Comparison of ENCODE assay signal across 13 mouse cellular contexts in the genomic region with DNA sequence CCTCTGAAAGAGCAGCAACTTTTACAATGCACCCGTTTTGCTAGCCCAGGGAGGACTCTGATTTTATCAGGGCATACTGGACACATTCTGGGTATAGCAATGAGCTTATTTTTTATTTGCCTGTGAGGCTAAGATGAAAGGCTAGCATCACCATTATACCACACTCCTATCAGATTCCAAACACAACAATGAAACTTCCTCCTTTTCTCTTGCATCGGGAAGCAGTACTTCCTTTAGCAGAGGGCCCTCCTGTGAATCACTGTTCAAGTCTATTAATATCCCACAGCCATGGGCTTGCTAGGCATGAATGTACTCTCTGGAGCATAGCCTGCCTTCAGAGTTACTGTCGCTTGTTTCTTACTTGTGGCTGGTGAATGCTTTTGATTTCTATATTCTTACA. TPM values are rescaled to one million over a fixed set of nuclear protein-coding genes. Genes with fewer than 3 reads are reported as not detected.
DNase-seq lines count a peak whose midpoint lies in the region; ATAC-seq and TF ChIP-seq lines count a peak whose summit lies in the region.
"Had no signal": no experiment of that assay in that cellular context is flagged by ENCODE, and none has a peak within 500 bp of the region (broad histone marks: within the 10 kb centered on the region; RNA-seq: fewer than 3 reads in every experiment).

No protein-coding gene starts in this region.

- no peaks in the 10 kb centered on the region for H3K4me1 ChIP-seq in liver, embryonic 16.5 days (ENCODE audit: control insufficient read depth, low read depth, low read length)
- no peaks in the 10 kb centered on the region for H3K4me1 ChIP-seq in liver, embryonic 12.5 days
- 0 out of 2 replicates have a peak, but pooled peaks cover 3% of the 10 kb centered on the region for H3K4me1 ChIP-seq in heart, embryonic 11.5 days (ENCODE audit: control insufficient read depth, insufficient read depth, low read length)
- H3K4me1 ChIP-seq: stomach, embryonic 15.5 days had no signal

- no peaks in the 10 kb centered on the region for H3K36me3 ChIP-seq in liver, embryonic 16.5 days (ENCODE audit: control insufficient read depth, insufficient read depth)
- no peaks in the 10 kb centered on the region for H3K36me3 ChIP-seq in liver, embryonic 12.5 days
- no peaks in the 10 kb centered on the region for H3K36me3 ChIP-seq in heart, embryonic 11.5 days (ENCODE audit: control insufficient read depth, insufficient read depth, low read length)
- no peaks in the 10 kb centered on the region for H3K36me3 ChIP-seq in macrophage (ENCODE audit: inconsistent target)
- H3K36me3 ChIP-seq: stomach, embryonic 15.5 days had no signal

- peak overlapping the region; percentile 75 for H3K27ac ChIP-seq in gastrocnemius, adult 2 months
- no peak overlapping the region for H3K27ac ChIP-seq in liver, embryonic 16.5 days (ENCODE audit: low read length)
- no peak overlapping the region for H3K27ac ChIP-seq in liver, embryonic 12.5 days
- H3K27ac ChIP-seq in heart, embryonic 11.5 days (ENCODE audit: low read depth, low read length): peak overlapping the region; percentile 66
- peak overlapping the region; percentile 93 for H3K27ac ChIP-seq in macrophage
- H3K27ac ChIP-seq: hindbrain, postnatal 0 days; stomach, embryonic 15.5 days had no signal

- no peak overlapping the region for H3K9ac ChIP-seq in liver, embryonic 16.5 days (ENCODE audit: low read depth, low read length)
- H3K9ac ChIP-seq in liver, embryonic 12.5 days: no peak overlapping the region
- H3K9ac ChIP-seq in heart, embryonic 11.5 days (ENCODE audit: low read depth, low read length): no peak overlapping the region
- H3K9ac ChIP-seq: forebrain, postnatal 0 days; stomach, embryonic 15.5 days had no signal

- H3K9me3 ChIP-seq in liver, embryonic 16.5 days (replicated peaks; ENCODE audit: control insufficient read depth, low read length): no peaks in the 10 kb centered on the region
- no peaks in the 10 kb centered on the region for H3K9me3 ChIP-seq in liver, embryonic 12.5 days (replicated peaks)
- no peaks in the 10 kb centered on the region for H3K9me3 ChIP-seq in heart, embryonic 11.5 days (replicated peaks; ENCODE audit: control insufficient read depth, low read length)
- H3K9me3 ChIP-seq: stomach, embryonic 15.5 days had no signal

- TF ChIP-seq CTCF in gastrocnemius, adult 2 months (IDR thresholded peaks at IDR 0.05): no peak

- no peaks in the 10 kb centered on the region for H3K79me2 ChIP-seq in macrophage (ENCODE audit: inconsistent target)

- intact Hi-C loops in gastrocnemius, adult 2 months (cut with DNase I): no loop called here

- 0 out of 2 replicates have a peak, but pooled peaks have one; percentile 24 for ATAC-seq in liver, embryonic 16.5 days (ENCODE audit: low read depth)
- ATAC-seq in liver, embryonic 12.5 days: no peak
- ATAC-seq in heart, embryonic 11.5 days (replicated peaks; ENCODE audit: insufficient number of reproducible peaks, low FRiP score, low TSS enrichment): no peak
- ATAC-seq: forebrain, postnatal 0 days; hindbrain, postnatal 0 days had no signal

- no peaks in the 10 kb centered on the region for H3K27me3 ChIP-seq in liver, embryonic 16.5 days (ENCODE audit: control insufficient read depth, insufficient read depth, low read depth, low read length)
- H3K27me3 ChIP-seq in liver, embryonic 12.5 days (replicated peaks): peaks cover 18% of the 10 kb centered on the region
- H3K27me3 ChIP-seq in heart, embryonic 11.5 days (ENCODE audit: control insufficient read depth, insufficient read depth, low read length): no peaks in the 10 kb centered on the region; the same call in 1 of the 2 replicates
- H3K27me3 ChIP-seq: stomach, embryonic 15.5 days had no signal

- DNase-seq in gastrocnemius, adult 2 months: no peak
- DNase-seq in gastrocnemius, postnatal 25 days: no peak
- no peak for DNase-seq in layer of hippocampus, adult 8-10 months (ENCODE audit: low spot score in 2 of 2)
- DNase-seq in Muller cell, postnatal 12 days (ENCODE audit: inconsistent ontology term): no peak
- DNase-seq: forebrain, postnatal 0 days; midbrain, embryonic 14.5 days had no signal

- H3K4me3 ChIP-seq in gastrocnemius, adult 2 months: no peak overlapping the region
- no peak overlapping the region for H3K4me3 ChIP-seq in liver, embryonic 16.5 days (ENCODE audit: low read depth, low read length)
- H3K4me3 ChIP-seq in liver, embryonic 12.5 days: no peak overlapping the region
- no peak overlapping the region for H3K4me3 ChIP-seq in heart, embryonic 11.5 days (ENCODE audit: low read depth, low read length)
- no peak overlapping the region for H3K4me3 ChIP-seq in macrophage (ENCODE audit: inconsistent target)
- H3K4me3 ChIP-seq: stomach, embryonic 15.5 days had no signal

- 7% methylated on average over 3 of the region's 3 CpGs for WGBS in liver, embryonic 16.5 days (ENCODE audit: insufficient replicate concordance)
- 8% methylated on average over 3 of the region's 3 CpGs for WGBS in liver, embryonic 12.5 days (ENCODE audit: insufficient replicate concordance)
- WGBS in heart, embryonic 11.5 days (ENCODE audit: insufficient replicate concordance): 30% methylated on average over 3 of the region's 3 CpGs
- 8% methylated on average over 3 of the region's 3 CpGs for WGBS in macrophage (ENCODE audit: missing documents)

- no peak overlapping the region for H3K4me2 ChIP-seq in liver, embryonic 16.5 days (ENCODE audit: low read depth, low read length)
- no peak overlapping the region for H3K4me2 ChIP-seq in liver, embryonic 12.5 days
- no peak overlapping the region for H3K4me2 ChIP-seq in heart, embryonic 11.5 days
- H3K4me2 ChIP-seq: stomach, embryonic 15.5 days had no signal

RNA-seq across cellular contexts. Expression of gene Mpz, which starts 20.6 kb away (rescaled TPM):
- 10 to 100 TPM; 24.7 to 27.7 TPM for total RNA-seq in gastrocnemius, adult 2 months (2021)
- 100 to 1,000 TPM in 1 of 2 experiments, 10 to 100 TPM in 1; 99.1 to 120 TPM for total RNA-seq in gastrocnemius, postnatal 25 days (2021)
- polyA plus RNA-seq in liver, embryonic 16.5 days (2015; fragmentation: Nextera tagmentation; extraction: Ambion mirVana): 0.04 TPM in 1 of 2 replicates, not detected in the other
- polyA plus RNA-seq in liver, embryonic 12.5 days (2016; fragmentation: Nextera tagmentation; extraction: Ambion mirVana): 0.10 and 0.18 TPM in 2 replicates
- polyA plus RNA-seq in heart, embryonic 11.5 days (2014; fragmentation: Nextera tagmentation; extraction: Ambion mirVana): 0.30 TPM in 1 of 2 replicates, not detected in the other
- not detected for total RNA-seq in macrophage (2018; cell fraction: chromatin; rRNA removed)
- under 1 TPM in 18 of 26 experiments, not detected in 8; 0.03 to 0.34 (median 0.10) TPM for total RNA-seq in macrophage (2018; cell fraction: cytosol; rRNA removed)
- total RNA-seq in macrophage (2018; cell fraction: nucleus; rRNA removed): not detected
- polyA plus RNA-seq in macrophage (2018): 0.25 TPM in 1 of 3 replicates, not detected in the others
- not detected for total RNA-seq in layer of hippocampus, adult 8-10 months (2022)
- total RNA-seq: left cerebral cortex, postnatal 25 days had no signal

RNA-seq across cellular contexts. Expression of gene Sdhc, which starts 20.7 kb away (rescaled TPM):
- total RNA-seq in gastrocnemius, adult 2 months (2021): 100 to 1,000 TPM; 635 to 909 TPM
- 100 to 1,000 TPM; 692 to 785 TPM for total RNA-seq in gastrocnemius, postnatal 25 days (2021)
- 137 and 164 TPM in 2 replicates for polyA plus RNA-seq in liver, embryonic 16.5 days (2015; fragmentation: Nextera tagmentation; extraction: Ambion mirVana)
- 140 and 155 TPM in 2 replicates for polyA plus RNA-seq in liver, embryonic 12.5 days (2016; fragmentation: Nextera tagmentation; extraction: Ambion mirVana)
- polyA plus RNA-seq in heart, embryonic 11.5 days (2014; fragmentation: Nextera tagmentation; extraction: Ambion mirVana): 426 and 502 TPM in 2 replicates
- 10 to 100 TPM in 13 of 26 experiments, 1 to 10 TPM in 13; 2.4 to 22.3 (median 9.5) TPM for total RNA-seq in macrophage (2018; cell fraction: chromatin; rRNA removed)
- 100 to 1,000 TPM in 21 of 26 experiments, 10 to 100 TPM in 5; 89.9 to 124 (median 112) TPM for total RNA-seq in macrophage (2018; cell fraction: cytosol; rRNA removed)
- total RNA-seq in macrophage (2018; cell fraction: nucleus; rRNA removed): 10 to 100 TPM; 11.5 to 60.4 (median 34.4) TPM
- 81.5 to 101 TPM (median 100 TPM) in 3 replicates for polyA plus RNA-seq in macrophage (2018)
- total RNA-seq in layer of hippocampus, adult 8-10 months (2022): 100 to 1,000 TPM; 201 to 206 (median 203) TPM

RNA-seq across cellular contexts. Expression of gene Pcp4l1, which starts 24.9 kb away (rescaled TPM):
- total RNA-seq in gastrocnemius, adult 2 months (2021): 10 to 100 TPM; 58.3 to 75.0 TPM
- 10 to 100 TPM; 15.0 to 48.8 TPM for total RNA-seq in gastrocnemius, postnatal 25 days (2021)
- polyA plus RNA-seq in liver, embryonic 16.5 days (2015; fragmentation: Nextera tagmentation; extraction: Ambion mirVana): 2.5 and 2.6 TPM in 2 replicates
- polyA plus RNA-seq in liver, embryonic 12.5 days (2016; fragmentation: Nextera tagmentation; extraction: Ambion mirVana): 1.1 and 1.2 TPM in 2 replicates
- polyA plus RNA-seq in heart, embryonic 11.5 days (2014; fragmentation: Nextera tagmentation; extraction: Ambion mirVana): 36.2 and 40.0 TPM in 2 replicates
- 1 to 10 TPM in 5 of 26 experiments, under 1 TPM in 9, not detected in 12; 0.50 to 5.0 (median 0.83) TPM for total RNA-seq in macrophage (2018; cell fraction: chromatin; rRNA removed)
- 10 to 100 TPM in 22 of 26 experiments, 1 to 10 TPM in 4; 8.0 to 69.3 (median 26.9) TPM for total RNA-seq in macrophage (2018; cell fraction: cytosol; rRNA removed)
- total RNA-seq in macrophage (2018; cell fraction: nucleus; rRNA removed): 10 to 100 TPM in 3 of 26 experiments, 1 to 10 TPM in 23; 1.0 to 16.8 (median 4.3) TPM
- polyA plus RNA-seq in macrophage (2018): 46.6 to 83.8 TPM (median 63.3 TPM) in 3 replicates
- 10 to 100 TPM; 42.4 to 47.5 (median 44.4) TPM for total RNA-seq in layer of hippocampus, adult 8-10 months (2022)

RNA-seq across cellular contexts. Expression of gene Nr1i3, which starts 42.6 kb away (rescaled TPM):
- total RNA-seq in gastrocnemius, adult 2 months (2021): not detected
- total RNA-seq in gastrocnemius, postnatal 25 days (2021): not detected
- polyA plus RNA-seq in liver, embryonic 16.5 days (2015; fragmentation: Nextera tagmentation; extraction: Ambion mirVana): 2.2 and 2.4 TPM in 2 replicates
- 0.23 and 0.36 TPM in 2 replicates for polyA plus RNA-seq in liver, embryonic 12.5 days (2016; fragmentation: Nextera tagmentation; extraction: Ambion mirVana)
- polyA plus RNA-seq in heart, embryonic 11.5 days (2014; fragmentation: Nextera tagmentation; extraction: Ambion mirVana): 0.11 and 0.19 TPM in 2 replicates
- under 1 TPM in 4 of 26 experiments, not detected in 22; 0.19 to 0.37 (median 0.26) TPM for total RNA-seq in macrophage (2018; cell fraction: chromatin; rRNA removed)
- total RNA-seq in macrophage (2018; cell fraction: cytosol; rRNA removed): under 1 TPM in 3 of 26 experiments, not detected in 23; 0.03 to 0.10 (median 0.05) TPM
- total RNA-seq in macrophage (2018; cell fraction: nucleus; rRNA removed): under 1 TPM in 5 of 26 experiments, not detected in 21; 0.22 to 0.44 (median 0.34) TPM
- polyA plus RNA-seq in macrophage (2018): 0.13 TPM in 1 of 3 replicates, not detected in the others
- total RNA-seq in layer of hippocampus, adult 8-10 months (2022): under 1 TPM in 2 of 4 experiments, not detected in 2; 0.10 to 0.36 TPM
- total RNA-seq: forebrain, postnatal 0 days; hindbrain, postnatal 0 days had no signal

RNA-seq across cellular contexts. Expression of gene Tomm40l, which starts 51.2 kb away (rescaled TPM):
- total RNA-seq in gastrocnemius, adult 2 months (2021): 10 to 100 TPM; 43.2 to 56.3 TPM
- total RNA-seq in gastrocnemius, postnatal 25 days (2021): 10 to 100 TPM; 52.0 to 52.5 TPM
- polyA plus RNA-seq in liver, embryonic 16.5 days (2015; fragmentation: Nextera tagmentation; extraction: Ambion mirVana): 11.8 and 14.9 TPM in 2 replicates
- polyA plus RNA-seq in liver, embryonic 12.5 days (2016; fragmentation: Nextera tagmentation; extraction: Ambion mirVana): 20.7 and 21.9 TPM in 2 replicates
- polyA plus RNA-seq in heart, embryonic 11.5 days (2014; fragmentation: Nextera tagmentation; extraction: Ambion mirVana): 44.1 and 53.2 TPM in 2 replicates
- total RNA-seq in macrophage (2018; cell fraction: chromatin; rRNA removed): 10 to 100 TPM; 10.1 to 72.2 (median 32.8) TPM
- total RNA-seq in macrophage (2018; cell fraction: cytosol; rRNA removed): 10 to 100 TPM; 14.6 to 28.8 (median 22.2) TPM
- 10 to 100 TPM; 13.0 to 48.9 (median 29.2) TPM for total RNA-seq in macrophage (2018; cell fraction: nucleus; rRNA removed)
- 13.6 to 38.3 TPM (median 28.2 TPM) in 3 replicates for polyA plus RNA-seq in macrophage (2018)
- 10 to 100 TPM; 69.3 to 85.0 (median 74.9) TPM for total RNA-seq in layer of hippocampus, adult 8-10 months (2022)

Comparison
In these comparisons a context has a peak if more than half of its experiments do, and no peak if none do; other contexts are left out.
1. H3K27ac ChIP-seq: peak in gastrocnemius, adult 2 months (single experiment), heart, embryonic 11.5 days (single experiment) and macrophage (single experiment); none in liver, embryonic 16.5 days (single experiment) and liver, embryonic 12.5 days (single experiment).
2. RNA of gene Pcp4l1, which starts 24.9 kb away (polyA plus RNA-seq): 46.6 to 83.8 TPM in macrophage and 36.2 to 40.0 TPM in heart, embryonic 11.5 days; 2.5 to 2.6 TPM in liver, embryonic 16.5 days and 1.1 to 1.2 TPM in liver, embryonic 12.5 days; every median in the first group is over 10 times any median in the second.